Mouse (Mus musculus): ENCODE results near the gene Bdkrb2.

The Bdkrb2 gene

DNA sequence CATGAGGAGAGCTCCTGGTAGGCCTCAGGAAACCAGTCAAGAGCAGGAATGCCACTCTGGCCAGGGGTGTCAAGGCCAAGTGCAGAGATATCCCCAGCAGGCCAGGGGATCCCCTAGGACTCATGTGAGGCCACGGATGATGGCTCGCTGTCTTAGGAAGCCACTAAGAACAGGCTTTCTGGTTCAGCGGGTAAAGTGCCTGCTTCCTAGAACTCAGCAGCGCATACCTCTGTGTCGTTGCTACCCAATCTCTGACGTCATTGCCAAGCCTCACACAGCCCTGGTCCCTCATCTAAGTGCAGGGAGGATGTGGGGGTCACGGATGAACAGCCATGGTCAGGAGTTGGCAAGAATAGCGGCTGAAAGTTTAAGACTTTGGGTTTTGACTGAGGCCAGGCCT lies 34.1 kb downstream of the Bdkrb2 start:
- DNase-seq = no peak

DNA sequence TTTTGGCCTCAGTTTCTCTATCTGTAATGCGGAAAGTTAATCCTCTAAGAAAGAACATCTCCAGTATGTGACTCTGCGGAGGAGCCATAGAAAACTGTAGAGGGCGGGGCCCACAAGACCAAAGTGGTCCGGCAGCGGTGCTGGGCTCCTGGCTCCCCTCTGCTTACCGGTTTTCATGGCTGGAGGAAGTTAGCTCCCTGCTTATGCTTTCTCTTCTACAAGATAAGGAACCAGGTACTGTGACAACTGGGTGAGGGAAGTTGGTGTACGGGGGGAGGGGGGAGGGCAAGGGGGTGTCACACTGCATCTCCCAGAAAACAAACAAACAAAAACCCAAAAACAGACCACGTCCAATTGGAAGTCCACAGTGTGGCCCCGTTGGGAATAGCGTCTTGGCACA lies 35.5 kb downstream of the Bdkrb2 start:
- no peak for DNase-seq

DNA sequence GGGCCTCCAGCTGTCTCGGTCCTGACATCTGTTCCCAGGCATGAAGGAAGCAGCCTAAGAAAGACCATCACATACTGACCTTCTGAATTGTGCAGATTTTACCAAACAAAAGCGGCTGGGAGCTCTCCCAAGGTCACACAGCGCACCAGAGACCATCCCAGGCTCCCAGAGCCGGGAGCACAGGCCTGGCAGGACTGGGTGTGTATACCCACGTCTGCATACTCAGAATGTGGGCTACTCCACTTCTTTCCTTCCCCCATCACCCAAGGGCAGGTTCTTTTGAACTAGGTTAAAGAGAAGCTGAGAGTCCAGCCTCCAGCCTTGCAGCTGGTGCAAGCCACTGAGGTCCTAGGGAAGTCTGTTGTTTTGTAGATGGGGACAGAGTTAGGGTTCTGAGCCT lies 36.1 kb downstream of the Bdkrb2 start:
- no peak for DNase-seq

DNA sequence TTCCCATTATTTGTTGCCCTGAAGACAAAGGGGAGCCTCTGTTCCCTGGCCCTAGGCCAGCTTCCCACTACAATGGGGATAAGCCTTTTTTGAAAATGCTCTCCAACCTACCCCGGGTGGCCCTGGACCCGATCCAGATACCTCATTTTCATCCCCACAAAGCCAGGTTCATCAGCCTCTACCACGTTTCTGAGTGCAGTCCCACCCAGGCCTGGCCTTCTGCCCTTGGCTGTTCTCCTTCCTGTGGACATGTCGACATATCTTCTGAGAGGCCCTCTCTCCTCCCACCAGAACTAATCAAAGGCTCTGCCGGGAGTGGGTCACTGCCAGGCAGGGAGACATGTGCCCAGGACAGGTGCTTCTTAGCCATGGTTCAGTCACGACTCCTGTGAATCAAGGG lies 38.6 kb downstream of the Bdkrb2 start:
- peak; percentile 16 for DNase-seq

DNA sequence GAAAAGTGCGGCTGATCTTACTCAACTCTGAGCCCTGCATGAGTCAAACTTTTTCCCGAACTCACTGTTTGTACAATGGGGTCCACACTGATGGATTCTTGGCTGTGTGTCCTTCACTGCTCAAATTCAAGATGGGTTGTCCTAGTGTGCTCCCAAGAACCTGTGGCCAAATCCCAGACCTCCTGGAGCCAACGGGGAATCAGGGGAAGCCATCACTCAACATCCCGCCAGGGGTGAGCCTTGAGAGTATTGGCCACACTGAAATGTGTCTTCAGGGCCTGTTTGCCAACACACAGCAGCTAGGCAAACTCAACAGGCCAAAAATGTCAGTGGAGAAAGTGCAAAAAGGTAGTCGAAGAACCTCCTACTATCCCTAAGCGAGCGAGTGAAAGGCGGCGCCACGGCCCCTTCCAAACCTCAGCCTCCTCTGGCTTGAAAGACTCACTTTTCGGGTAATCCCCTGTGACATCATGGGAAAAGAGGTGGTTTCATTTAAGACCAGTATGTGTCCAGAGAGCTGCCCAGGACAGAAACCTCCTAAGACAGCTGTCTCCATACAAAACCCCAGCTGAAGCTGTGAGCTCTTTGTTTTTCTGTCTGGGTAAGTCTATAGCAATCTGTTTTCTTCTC lies 39.7 kb downstream of the Bdkrb2 start, which contains the start of gene Bdkrb1:
TSS of gene Bdkrb1 (plus strand) at position 505 of the 630 bp plus-strand sequence.
- DNase-seq = no peak

DNA sequence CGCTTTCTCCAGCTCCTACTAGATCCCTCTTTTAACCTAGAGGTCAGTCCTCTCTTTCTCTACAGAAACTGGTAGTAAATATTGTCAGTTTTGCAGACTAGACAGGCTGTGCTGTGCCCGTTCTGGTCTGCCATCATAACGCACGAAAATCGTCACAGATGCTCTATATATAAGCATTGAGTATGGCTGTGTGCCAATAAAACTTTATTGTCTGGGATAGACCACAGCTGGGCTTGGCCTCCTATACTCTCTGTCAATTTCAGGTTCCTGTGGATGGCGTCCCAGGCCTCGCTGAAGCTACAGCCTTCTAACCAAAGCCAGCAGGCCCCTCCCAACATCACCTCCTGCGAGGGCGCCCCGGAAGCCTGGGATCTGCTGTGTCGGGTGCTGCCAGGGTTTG lies 40.9 kb downstream of the Bdkrb2 start:
- no peak for DNase-seq

DNA sequence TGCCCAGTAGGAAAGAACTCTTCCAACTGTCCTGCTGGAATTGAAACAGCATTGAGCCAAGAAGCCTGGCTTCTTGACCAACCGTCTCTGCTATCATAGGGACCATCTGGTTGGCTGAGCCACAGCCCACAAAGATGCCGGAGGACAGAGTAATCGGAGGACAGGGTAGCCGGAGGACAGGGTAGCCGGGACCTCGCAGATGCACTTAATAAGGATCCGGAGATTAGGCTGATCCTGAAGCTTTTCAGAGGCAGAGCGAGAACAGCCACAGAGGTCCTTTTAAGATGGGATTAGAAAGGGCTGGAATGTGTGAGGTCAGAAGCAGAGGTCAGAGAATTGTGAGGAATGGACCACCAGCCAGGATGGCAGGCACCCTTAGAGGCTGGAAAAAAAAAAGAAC lies 42.2 kb downstream of the Bdkrb2 start:
- DNase-seq = no peak

DNA sequence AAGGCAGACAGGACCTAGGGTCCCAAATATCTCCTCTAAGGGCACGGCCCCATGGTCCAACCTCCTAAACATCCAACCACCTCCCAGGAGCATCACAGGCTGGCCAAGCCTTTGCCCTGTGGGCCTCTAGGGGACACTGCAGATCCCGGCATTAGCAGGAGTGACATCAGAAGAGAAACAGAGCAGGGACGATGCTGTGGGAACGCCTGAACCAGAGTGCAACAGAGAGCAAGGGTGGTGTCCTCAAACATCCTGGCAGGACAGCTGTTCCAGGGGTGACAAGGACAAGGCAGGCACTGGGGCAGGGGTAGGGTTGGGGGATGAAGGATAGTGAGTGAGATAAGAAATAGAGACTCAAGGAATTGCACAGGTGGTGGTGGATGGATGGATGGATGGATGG lies 43.9 kb downstream of the Bdkrb2 start:
- no peak for DNase-seq

DNA sequence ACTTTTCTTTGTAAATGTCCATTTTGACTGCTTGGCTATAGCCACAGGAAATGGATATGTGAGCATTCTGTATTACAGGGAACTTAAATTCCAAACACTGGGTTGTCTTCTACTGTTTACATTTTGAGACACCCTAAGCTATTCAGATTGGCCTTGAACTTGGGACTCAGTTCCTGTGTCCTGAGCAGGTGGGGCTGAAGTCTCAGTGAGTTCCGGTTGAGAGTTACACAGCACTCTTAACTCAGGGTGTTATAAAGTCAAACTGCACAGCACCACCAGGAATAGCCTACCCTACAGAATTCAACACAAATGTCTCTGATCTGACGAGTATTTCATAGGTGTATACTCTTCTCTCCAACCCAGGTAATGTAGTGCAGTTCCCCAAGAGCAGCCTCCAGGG lies 48.0 kb downstream of the Bdkrb2 start:
- DNase-seq = no peak

DNA sequence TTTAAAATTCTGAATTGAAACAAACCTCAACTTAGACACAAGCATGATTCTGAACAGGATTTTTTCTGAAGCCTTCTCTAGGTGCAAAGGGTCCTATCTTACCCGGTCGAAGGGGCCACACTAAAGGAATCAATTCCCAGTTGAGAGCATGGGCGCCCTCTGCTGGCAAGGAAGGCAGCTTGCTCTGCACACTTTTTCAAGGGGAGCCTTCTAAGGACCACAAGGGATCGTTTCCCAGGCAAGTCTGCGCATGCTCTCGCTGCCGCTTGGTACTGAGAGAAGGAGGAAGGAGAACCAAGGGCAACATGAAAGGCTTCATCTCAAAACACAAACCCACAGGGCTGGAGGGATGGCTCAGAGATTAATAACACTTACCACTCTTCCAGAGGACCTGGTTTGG lies 48.7 kb downstream of the Bdkrb2 start:
- DNase-seq = peak; percentile 27

DNA sequence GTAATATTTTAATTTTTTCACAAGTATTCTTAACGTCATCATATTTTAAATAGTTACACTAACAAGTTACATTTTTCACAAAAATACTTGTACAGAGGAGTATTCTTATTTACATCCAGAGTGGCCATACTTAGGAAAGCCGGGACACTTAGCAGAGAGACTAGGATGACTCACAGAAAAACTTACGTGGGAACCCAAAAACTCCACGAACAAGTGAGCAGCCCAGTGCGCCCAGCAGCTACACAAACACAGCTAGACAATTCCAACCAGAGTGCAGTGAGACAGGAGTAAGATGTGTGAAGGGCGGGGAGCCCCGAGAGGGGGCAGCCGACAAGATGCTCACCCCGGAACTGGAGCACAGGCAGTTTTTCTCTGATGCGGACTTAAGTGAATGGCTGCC lies 50.5 kb downstream of the Bdkrb2 start:
- DNase-seq = no peak

DNA sequence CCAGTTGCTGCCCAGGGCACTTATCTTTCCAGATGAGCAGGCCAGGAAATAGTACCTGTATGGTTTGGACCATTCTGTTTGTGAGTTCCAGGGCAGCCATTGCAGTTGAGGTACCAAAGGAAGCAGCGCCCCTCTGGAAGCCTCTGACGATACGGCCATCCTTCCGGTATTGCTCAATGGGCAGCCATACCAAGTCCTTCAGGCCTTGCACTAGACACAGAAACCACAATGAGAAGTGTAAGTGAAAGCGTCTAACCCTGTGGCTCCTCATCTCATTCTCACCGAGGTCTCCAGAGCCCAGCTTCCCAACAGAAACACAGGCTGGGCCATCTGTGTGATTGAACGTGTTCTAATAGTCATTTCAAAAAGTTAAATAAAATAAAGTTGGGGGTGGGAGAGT lies 59.0 kb downstream of the Bdkrb2 start:
- no peak for DNase-seq

DNA sequence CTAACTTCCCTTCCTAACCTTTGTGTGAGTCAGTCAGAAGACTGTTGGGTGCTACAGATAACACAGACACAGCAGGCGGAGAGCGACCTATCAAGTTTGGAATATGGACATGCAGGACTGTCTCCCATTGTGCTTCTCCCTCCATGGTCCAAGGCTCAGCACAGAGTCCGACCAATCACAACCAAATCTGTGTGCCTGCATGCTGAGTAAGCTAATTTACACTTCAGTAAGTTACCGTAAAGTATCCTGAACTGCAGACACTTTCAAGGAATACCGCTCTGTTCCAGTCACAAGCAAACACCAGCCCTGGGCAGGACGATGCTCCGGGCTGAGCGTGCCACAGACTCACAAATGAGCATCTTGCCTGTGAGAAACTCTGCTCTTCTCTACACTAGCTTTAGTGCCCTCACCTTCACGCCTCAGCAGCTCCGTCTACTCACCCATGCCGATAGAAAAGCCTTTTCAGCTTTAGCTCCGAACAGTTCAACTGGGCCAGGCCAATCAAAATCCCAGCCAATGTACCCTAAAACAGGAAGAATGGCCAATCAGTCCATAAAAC lies 60.0 kb downstream of the Bdkrb2 start:
- no peak for DNase-seq

DNA sequence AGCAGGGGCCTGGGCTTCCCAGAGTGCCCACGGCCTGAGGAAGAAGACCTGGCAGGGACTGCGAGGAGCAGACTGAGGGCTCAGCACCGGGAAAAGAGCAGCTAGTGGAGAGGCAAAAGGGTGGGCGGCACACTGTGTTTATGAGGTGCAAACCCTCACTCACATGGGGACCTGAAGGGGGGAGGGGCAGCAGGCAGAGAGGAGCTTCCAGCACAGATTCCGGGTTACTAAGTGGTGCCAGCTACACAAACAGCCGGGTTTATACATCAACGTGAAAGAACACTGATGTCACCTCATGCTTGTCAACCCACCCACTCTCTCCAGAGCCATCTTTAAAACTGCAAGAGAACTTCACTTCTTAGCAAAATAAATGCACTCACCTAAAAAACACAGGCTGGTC lies 62.8 kb downstream of the Bdkrb2 start:
- DNase-seq = no peak

DNA sequence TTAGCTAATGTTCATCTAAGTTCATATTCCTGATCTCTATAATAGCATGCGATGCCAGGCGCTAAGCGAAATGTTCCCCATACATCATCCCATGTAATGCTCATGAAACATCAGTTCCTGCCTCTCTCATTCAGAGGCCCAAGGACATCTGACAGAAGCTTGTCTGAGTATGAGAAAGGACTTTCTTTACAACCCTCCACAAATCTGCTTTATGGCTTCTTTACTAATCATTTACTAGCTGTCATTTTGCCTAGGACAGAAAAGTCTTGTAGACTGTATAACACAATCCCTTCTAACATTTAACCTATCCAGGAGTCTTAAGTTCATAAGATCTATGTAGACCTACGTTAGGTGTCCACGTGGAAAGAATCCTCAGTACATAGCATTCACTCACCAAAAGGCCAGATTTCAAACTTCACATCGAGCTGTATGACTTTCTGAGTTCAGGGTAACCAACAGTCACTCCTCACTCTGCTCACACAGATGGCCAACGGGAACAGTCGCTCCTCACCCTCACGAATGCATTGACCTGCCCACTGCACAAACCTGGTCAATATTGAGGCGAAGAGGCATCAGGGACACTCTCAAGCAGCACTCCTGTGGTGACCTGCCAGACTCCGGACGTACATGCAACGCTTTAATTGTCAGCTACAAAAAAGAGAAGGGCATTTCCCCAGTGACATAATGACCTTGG lies 71.5 kb downstream of the Bdkrb2 start:
- DNase-seq = no peak

DNA sequence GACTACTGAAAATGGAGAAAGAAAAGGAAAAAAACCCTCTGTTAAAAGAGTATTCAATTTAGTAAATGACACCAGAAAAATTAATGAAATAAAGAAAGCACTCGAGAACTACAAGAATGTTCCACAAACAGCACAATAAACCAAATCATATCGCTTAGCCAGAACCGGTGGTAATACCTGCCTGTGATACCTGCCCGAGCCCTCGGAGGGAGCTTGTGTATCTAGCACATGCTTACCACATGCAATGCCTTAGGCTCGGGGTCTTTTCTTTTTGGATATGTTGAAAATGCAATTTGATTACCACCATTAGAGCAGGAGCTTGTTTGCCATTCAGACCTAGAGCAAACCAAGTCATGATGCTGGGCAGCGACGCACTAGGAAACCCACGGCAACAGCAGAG lies 73.5 kb downstream of the Bdkrb2 start:
- DNase-seq = no peak

DNA sequence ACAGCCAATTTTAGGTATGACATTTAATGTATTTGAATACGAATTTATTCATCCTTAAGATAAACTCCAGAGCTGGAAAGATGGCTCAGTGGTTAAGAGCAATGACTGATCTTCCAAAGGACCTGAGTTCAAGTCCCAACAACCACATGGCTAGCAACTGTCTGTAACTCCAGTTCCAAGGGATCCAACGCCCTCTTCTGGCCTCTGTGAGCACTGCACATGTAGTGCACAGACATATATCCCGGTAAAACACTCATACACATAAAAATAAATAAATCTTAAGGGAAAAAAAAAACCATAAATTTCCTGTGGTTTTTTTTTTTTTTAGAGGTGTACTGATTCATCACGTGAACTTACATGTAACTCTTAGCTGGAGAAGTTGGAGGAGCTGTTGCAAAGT lies 74.5 kb downstream of the Bdkrb2 start:
- no peak for DNase-seq

DNA sequence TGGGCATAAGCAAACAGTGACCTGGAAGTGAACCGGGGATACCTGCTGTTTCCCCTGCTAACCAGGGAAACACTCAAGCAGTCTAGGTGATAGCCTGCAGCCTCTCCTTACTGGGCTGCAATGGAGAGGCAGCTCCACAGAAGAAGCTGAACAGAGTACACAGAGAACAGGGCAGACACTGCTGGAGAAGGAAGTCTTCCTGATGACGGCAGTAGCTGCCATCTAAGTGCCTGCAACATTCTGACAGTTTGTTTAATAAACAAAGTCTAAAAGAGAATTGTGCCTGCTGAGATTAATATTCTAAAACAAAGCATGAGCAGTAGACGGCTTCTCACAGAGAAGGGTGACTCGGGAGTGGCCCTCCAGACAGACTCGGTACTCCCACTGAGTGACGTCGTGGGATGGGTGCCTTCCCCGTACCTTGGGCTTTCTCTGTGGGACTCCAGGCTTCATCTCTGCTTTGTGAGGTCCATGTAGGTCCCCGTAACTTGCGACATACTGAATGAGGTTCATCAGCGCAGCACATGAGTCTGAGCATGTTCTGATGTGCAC lies 79.8 kb downstream of the Bdkrb2 start:
- no peak for DNase-seq

Data from cerebellum, adult 8-10 months (tissue).